Mouse (Mus musculus) lung, adult 18-20 months (tissue): ENCODE data around the gene Exoc8.

Experiments used
- DNase-seq, 2 experiments: peaks; one replicate each; pipeline ENCODE4 v3.0.0; 2022; ENCODE audit warnings: mixed read lengths in 2 of 2

Exoc8 gene

GRCm38 (mm10) chr8:124897386-124898250 is at the start of gene Exoc8, which contains the start of gene Sprtn:
Gene Exoc8 (minus strand): TSS chr8:124897705.
Gene Sprtn (plus strand): TSS chr8:124897886.
- DNase-seq, result peak; percentile 95 to 97

GRCm38 (mm10) chr8:124944406-124944805 is 46.9 kb upstream of the Exoc8 start:
- no peak for DNase-seq

GRCm38 (mm10) chr8:124943801-124944200 is 46.3 kb upstream of the Exoc8 start:
- no peak for DNase-seq

- no peak for DNase-seq
These were observed 39.8 kb upstream of the Exoc8 start for GRCm38 (mm10) chr8:124937293-124937692.

GRCm38 (mm10) chr8:124936699-124937098 is 39.2 kb upstream of the Exoc8 start:
- DNase-seq, result no peak

GRCm38 (mm10) chr8:124935116-124935515 is 37.6 kb upstream of the Exoc8 start:
- no peak for DNase-seq

GRCm38 (mm10) chr8:124932435-124932834 is 34.9 kb upstream of the Exoc8 start:
- DNase-seq, result no peak

- DNase-seq, result no peak
These were observed 33.1 kb upstream of the Exoc8 start for GRCm38 (mm10) chr8:124930649-124931048.

- no peak for DNase-seq
These were observed 32.6 kb upstream of the Exoc8 start for GRCm38 (mm10) chr8:124930086-124930485.

- no peak for DNase-seq
These were observed 31.5 kb upstream of the Exoc8 start for GRCm38 (mm10) chr8:124929006-124929405.

GRCm38 (mm10) chr8:124926351-124926771 is 28.9 kb upstream of the Exoc8 start:
- peak; percentile 42 to 57 for DNase-seq

- DNase-seq, result no peak
These were observed 28.2 kb upstream of the Exoc8 start for GRCm38 (mm10) chr8:124925544-124926266.

GRCm38 (mm10) chr8:124923971-124924652 is 26.6 kb upstream of the Exoc8 start:
- peak; percentile 40 to 48 for DNase-seq

- peak in 1 of 2 experiments; percentile 15 for DNase-seq
These were observed 25.1 kb upstream of the Exoc8 start for GRCm38 (mm10) chr8:124922490-124923089.

- peak; percentile 23 to 40 for DNase-seq
These were observed 24.1 kb upstream of the Exoc8 start for GRCm38 (mm10) chr8:124921369-124922279.

- no peak for DNase-seq
These were observed 20.4 kb upstream of the Exoc8 start for GRCm38 (mm10) chr8:124917741-124918484.

- no peak for DNase-seq
These were observed 16.6 kb upstream of the Exoc8 start for GRCm38 (mm10) chr8:124914061-124914460.

- no peak for DNase-seq
These were observed 14.7 kb upstream of the Exoc8 start for GRCm38 (mm10) chr8:124911938-124912872.

- no peak for DNase-seq
These were observed 12.8 kb upstream of the Exoc8 start for GRCm38 (mm10) chr8:124910349-124910748.

- DNase-seq, result no peak
These were observed 12.4 kb upstream of the Exoc8 start for GRCm38 (mm10) chr8:124909936-124910335.
